Mouse (Mus musculus): ENCODE measurements around the gene Gm49359. TPM values are rescaled to one million over a fixed set of nuclear protein-coding genes. Genes with fewer than 3 reads are reported as not detected.
"Not testable (repeated sequence)": the region's sequence is repeated elsewhere in the genome, so short reads cannot be mapped to it uniquely, and the experiment has no call there.

Gm49359 gene
- total RNA-seq (2014; rRNA removed) (2.5 and 6.6 TPM in 2 replicates), polyA plus RNA-seq (2015; fragmentation: Nextera tagmentation; extraction: Ambion mirVana) (7.9 and 9.4 TPM in 2 replicates)

DNA sequence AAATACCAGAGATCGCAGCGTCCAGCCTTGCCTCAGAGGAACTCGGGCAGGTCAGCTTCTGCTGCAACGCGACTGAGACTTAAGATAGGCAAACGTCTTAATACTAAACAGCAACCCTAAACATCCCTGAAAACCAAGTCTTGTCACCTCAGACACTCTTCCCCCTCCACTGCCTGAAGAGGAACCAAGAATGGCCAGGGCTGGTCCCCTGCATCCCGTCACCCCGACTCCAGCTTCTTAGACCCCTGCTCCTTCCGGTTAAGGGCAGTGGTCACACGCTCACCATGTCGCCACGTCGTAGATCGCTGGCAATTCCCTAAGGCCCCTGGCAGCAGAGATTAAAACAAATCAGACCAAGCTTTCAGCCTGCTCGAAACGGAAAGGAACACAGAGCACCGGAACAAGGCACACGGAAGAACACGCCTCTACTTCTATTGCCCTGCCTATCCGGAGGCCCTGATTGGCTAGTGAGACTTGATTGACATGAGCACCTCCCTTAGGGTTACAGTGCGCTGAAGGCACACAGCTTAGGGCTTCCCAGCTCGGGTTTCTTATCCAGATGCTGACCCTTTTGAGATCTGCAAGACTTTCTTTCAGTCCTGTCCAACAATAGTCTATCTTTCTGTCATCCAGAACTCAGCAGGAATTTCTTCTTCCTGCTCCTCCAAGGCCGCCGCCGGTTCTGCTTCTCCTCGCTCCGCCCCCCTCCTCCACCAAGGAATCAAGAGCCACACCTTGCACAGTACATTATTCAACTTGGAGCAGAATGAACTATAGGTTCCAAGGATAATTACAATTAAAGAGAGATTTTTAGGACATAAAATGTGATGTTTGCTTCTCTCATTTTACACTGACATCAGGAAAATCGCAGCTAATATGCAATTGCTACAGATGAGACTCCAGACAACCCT lies at the start of gene Gm49359:
Gene Gm49359, minus strand, starts transcription at position 409 of the 911 bp plus-strand sequence.
- not testable (repeated sequence) for H3K4me1 ChIP-seq (ENCODE audit: insufficient read depth, low read length); H3K9me3 ChIP-seq (ENCODE audit: low read length); H3K27me3 ChIP-seq (ENCODE audit: insufficient read depth, low read length); H3K36me3 ChIP-seq (ENCODE audit: insufficient read depth, low read length)
- ATAC-seq (peak; percentile 100), DNase-seq (ENCODE audit: low spot score) (peak; percentile 93)
- Histone ChIP-seq H3K4me2 (ENCODE audit: low read depth, low read length) (peak within 1 kb of the TSS; percentile 46), H3K4me3 (ENCODE audit: low read length) (peak within 1 kb of the TSS; percentile 55), H3K9ac (replicated peaks; ENCODE audit: low read length) (peak within 1 kb of the TSS; percentile 57), H3K27ac (peak within 1 kb of the TSS; percentile 79)
- 2% methylated on average over 27 of the region's 28 CpGs for WGBS

DNA sequence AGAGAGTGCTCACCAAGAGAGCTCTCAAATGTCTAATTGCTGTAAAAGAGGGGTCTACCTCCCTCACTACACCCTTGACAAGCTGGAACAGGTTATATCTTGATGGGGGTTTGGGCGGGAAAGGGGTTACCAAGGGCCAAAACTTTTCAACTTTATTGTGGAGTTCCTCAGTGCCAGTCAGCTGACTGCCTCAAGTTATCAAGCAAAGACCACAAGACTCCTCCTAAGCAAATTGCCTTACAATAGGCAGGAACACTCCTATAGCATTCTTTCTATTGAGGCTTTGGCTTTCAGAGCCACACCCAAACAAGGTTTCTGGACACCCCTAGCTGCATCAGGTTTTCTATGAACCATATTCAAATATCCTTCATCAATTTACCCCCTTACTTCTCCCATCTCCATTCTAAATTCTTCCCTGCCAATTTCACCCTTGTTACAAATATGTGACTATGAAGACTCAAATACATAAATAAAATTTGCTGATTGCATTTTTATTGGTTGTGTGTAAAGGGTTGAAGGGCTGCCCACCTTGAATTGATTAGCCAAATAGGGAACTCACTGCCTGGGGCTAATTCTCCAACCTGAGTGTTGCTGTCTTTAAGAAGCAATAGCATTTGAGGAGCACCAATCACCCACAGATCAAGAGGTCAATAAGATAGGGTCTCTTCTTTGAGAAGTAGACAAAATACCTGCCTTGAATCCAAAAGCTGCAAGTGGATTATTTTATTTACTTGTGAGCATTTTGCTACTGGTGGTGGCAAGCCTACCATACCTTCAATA lies 44.2 kb upstream of the Gm49359 start:
- H3K9me3 ChIP-seq (ENCODE audit: low read length); H3K27me3 ChIP-seq (ENCODE audit: insufficient read depth, low read length); H3K9ac ChIP-seq (replicated peaks; ENCODE audit: low read length); H3K4me2 ChIP-seq (ENCODE audit: low read depth, low read length); H3K27ac ChIP-seq; H3K4me3 ChIP-seq (ENCODE audit: low read length); H3K36me3 ChIP-seq (ENCODE audit: insufficient read depth, low read length); DNase-seq (ENCODE audit: low spot score); H3K4me1 ChIP-seq (ENCODE audit: insufficient read depth, low read length); ATAC-seq: not testable (repeated sequence)
- WGBS = 81% methylated on average over 1 of the region's 1 CpGs

DNA sequence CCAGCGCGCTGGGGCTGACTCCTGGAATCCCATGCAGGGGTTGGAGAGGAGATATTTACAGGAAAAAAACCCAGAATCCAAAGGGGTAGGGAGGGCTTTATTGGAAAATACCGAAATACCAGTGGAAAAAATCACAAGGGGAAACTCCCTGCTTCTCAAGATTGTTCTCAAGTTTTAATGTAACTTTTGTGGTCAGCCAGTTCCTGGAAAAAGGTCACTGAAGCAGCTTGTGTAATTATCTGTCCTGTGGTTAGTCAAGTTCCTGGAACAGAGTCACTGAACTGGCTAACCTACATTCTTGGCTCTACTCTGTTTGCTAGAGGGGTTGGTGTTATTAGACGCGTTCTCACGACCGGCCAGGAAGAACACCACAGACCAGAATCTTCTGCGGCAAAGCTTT lies 6.0 kb upstream of the Gm49359 start:
- not testable (repeated sequence) for DNase-seq (ENCODE audit: low spot score); H3K36me3 ChIP-seq (ENCODE audit: insufficient read depth, low read length); H3K9ac ChIP-seq (replicated peaks; ENCODE audit: low read length); H3K9me3 ChIP-seq (ENCODE audit: low read length); H3K27me3 ChIP-seq (ENCODE audit: insufficient read depth, low read length); ATAC-seq; H3K27ac ChIP-seq; H3K4me2 ChIP-seq (ENCODE audit: low read depth, low read length); H3K4me3 ChIP-seq (ENCODE audit: low read length); H3K4me1 ChIP-seq (ENCODE audit: insufficient read depth, low read length)
- WGBS = 90% methylated on average over 8 of the region's 8 CpGs

DNA sequence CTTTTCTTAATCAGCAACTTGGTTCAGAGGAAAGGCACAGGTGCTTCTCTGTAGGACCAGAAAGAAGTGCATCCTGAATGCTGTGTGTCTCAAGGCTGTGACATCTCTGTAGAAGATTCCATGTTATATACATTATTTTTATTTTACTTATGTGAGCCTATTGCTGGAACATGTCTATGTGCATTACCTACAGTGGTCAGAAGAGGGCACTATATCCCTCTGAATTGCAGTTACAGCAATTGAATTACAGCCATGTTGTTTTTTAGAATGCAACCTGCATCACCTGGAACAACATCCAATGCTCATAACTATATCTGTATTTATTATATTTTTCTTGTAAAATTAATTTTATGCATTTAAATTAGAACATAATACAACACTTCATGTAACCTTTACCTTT lies 3.3 kb upstream of the Gm49359 start:
- H3K36me3 ChIP-seq (ENCODE audit: insufficient read depth, low read length); H3K4me3 ChIP-seq (ENCODE audit: low read length); H3K9ac ChIP-seq (replicated peaks; ENCODE audit: low read length); H3K27ac ChIP-seq; H3K9me3 ChIP-seq (ENCODE audit: low read length); ATAC-seq; H3K4me1 ChIP-seq (ENCODE audit: insufficient read depth, low read length); H3K4me2 ChIP-seq (ENCODE audit: low read depth, low read length); H3K27me3 ChIP-seq (ENCODE audit: insufficient read depth, low read length): not testable (repeated sequence)
- DNase-seq (ENCODE audit: low spot score) = peak; percentile 56
- TF ChIP-seq CTCF (IDR thresholded peaks at IDR 0.05; ENCODE audit: low read depth) = peak; percentile 60

Small RNA genes within 50 kb of the gene (microRNA-seq; reads per million reads assigned to microRNA genes)
- 0 reads per million in 2 experiments for gene Gm22256

Other genes starting within 250 kb of the Gm49359 start
- 0.29 and 0.99 TPM in 2 replicates for gene Gm3604, start 83.7 kb downstream of the Gm49359 start, total RNA-seq (2014; rRNA removed)
- 1.9 and 2.7 TPM in 2 replicates for gene Gm3604, start 83.7 kb downstream of the Gm49359 start, polyA plus RNA-seq (2015; fragmentation: Nextera tagmentation; extraction: Ambion mirVana)
- not detected in 2 replicates for gene Zfp935, start 91.7 kb upstream of the Gm49359 start, total RNA-seq (2014; rRNA removed)
- gene Zfp935, start 91.7 kb upstream of the Gm49359 start, polyA plus RNA-seq (2015; fragmentation: Nextera tagmentation; extraction: Ambion mirVana) = not detected in 2 replicates
- 2.9 and 3.2 TPM in 2 replicates for gene Zfp934, start 104.4 kb upstream of the Gm49359 start, total RNA-seq (2014; rRNA removed)
- 7.7 and 8.5 TPM in 2 replicates for gene Zfp934, start 104.4 kb upstream of the Gm49359 start, polyA plus RNA-seq (2015; fragmentation: Nextera tagmentation; extraction: Ambion mirVana)
- gene 6720489N17Rik, start 157.3 kb upstream of the Gm49359 start, total RNA-seq (2014; rRNA removed) = 1.3 and 4.3 TPM in 2 replicates
- gene 6720489N17Rik, start 157.3 kb upstream of the Gm49359 start, polyA plus RNA-seq (2015; fragmentation: Nextera tagmentation; extraction: Ambion mirVana) = 4.6 and 5.5 TPM in 2 replicates